ENCODE assay signal across 8 mouse cellular contexts in the genomic region with DNA sequence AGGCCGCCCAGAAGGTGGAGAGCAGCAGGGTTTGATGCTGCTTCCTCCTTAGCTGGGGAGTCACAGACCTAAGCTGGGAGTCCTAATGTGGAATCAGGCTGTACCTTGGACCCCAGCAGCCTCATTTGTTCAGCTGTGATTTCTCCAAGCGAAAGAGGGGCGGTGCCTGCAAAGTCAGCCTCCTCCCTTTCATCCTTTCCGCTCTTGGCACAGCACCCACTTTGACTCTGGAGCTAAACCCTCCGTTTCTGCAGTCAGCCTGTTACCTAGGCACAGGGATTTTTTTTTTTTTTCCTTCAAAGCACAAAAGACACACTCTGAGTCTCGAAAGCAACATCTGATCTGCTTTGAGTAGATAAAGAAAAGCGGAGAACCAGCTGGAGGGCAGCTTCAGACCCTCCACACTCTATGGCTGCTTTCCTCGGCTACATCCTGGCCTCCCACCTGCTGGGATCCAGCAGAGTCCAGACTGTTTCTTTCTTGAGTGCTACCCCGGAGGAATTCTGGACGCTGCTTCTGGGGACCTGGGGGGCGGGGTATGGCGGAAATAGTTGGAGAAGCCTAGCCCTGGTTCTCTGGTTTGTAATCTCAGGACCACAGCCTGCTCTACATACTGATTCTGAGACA. TPM values are rescaled to one million over a fixed set of nuclear protein-coding genes. Genes with fewer than 3 reads are reported as not detected.
A peak's percentile ranks its signal among the peaks of the same experiment; 100 is the strongest.
DNase-seq lines count a peak whose midpoint lies in the region; ATAC-seq and TF ChIP-seq lines count a peak whose summit lies in the region.

No protein-coding gene starts in this region.

- H3K4me2 ChIP-seq in forebrain, embryonic 16.5 days (ENCODE audit: low read length) = peak overlapping the region; percentile 33
- H3K4me2 ChIP-seq in hindbrain, embryonic 15.5 days = peak overlapping the region; percentile 45
- H3K4me2 ChIP-seq in stomach, postnatal 0 days (replicated peaks; ENCODE audit: low read depth) = peak overlapping the region; percentile 47

- no peaks in the 10 kb centered on the region for H3K9me3 ChIP-seq in forebrain, embryonic 16.5 days (ENCODE audit: control insufficient read depth, low read length)
- H3K9me3 ChIP-seq in hindbrain, embryonic 15.5 days = no peaks in the 10 kb centered on the region
- H3K9me3 ChIP-seq in stomach, postnatal 0 days (ENCODE audit: control insufficient read depth, low read length) = no peaks in the 10 kb centered on the region

- no peak for TF ChIP-seq EP300 in stomach, postnatal 0 days (optimal IDR thresholded peaks at IDR 0.05)

- H3K36me3 ChIP-seq in forebrain, embryonic 16.5 days (ENCODE audit: control insufficient read depth, insufficient read depth) = no peaks in the 10 kb centered on the region
- no peaks in the 10 kb centered on the region for H3K36me3 ChIP-seq in hindbrain, embryonic 15.5 days
- H3K36me3 ChIP-seq in stomach, postnatal 0 days (ENCODE audit: control insufficient read depth, insufficient read depth, low read length) = no peaks in the 10 kb centered on the region

- no peaks in the 10 kb centered on the region for H3K27me3 ChIP-seq in forebrain, embryonic 16.5 days (replicated peaks; ENCODE audit: control insufficient read depth, insufficient read depth, low read length)
- no peaks in the 10 kb centered on the region for H3K27me3 ChIP-seq in hindbrain, embryonic 15.5 days
- no peaks in the 10 kb centered on the region for H3K27me3 ChIP-seq in stomach, postnatal 0 days (ENCODE audit: control insufficient read depth, insufficient read depth, low read length)

- peak; percentile 61 for ATAC-seq in forebrain, embryonic 16.5 days
- ATAC-seq in hindbrain, embryonic 15.5 days (ENCODE audit: low FRiP score, low read depth) = peak; percentile 33; the same call in 1 of the 2 replicates
- peak; percentile 90 for ATAC-seq in stomach, postnatal 0 days (ENCODE audit: low FRiP score, low TSS enrichment)

- peak overlapping the region; percentile 1; the same call in 1 of the 2 replicates for H3K27ac ChIP-seq in forebrain, embryonic 16.5 days (ENCODE audit: low read length)
- H3K27ac ChIP-seq in hindbrain, embryonic 15.5 days (replicated peaks) = peak overlapping the region; percentile 66
- peak overlapping the region; percentile 74 for H3K27ac ChIP-seq in stomach, postnatal 0 days (replicated peaks)

- WGBS in forebrain, embryonic 16.5 days = 7% methylated on average over 12 of the region's 12 CpGs
- WGBS in hindbrain, embryonic 15.5 days = 10% methylated on average over 12 of the region's 12 CpGs
- WGBS in stomach, postnatal 0 days = 9% methylated on average over 12 of the region's 12 CpGs

- H3K4me3 ChIP-seq in forebrain, embryonic 16.5 days (replicated peaks; ENCODE audit: low read length) = peak overlapping the region; percentile 3; the same call in 1 of the 2 replicates
- H3K4me3 ChIP-seq in hindbrain, embryonic 15.5 days = no peak overlapping the region
- peak overlapping the region; percentile 10; the same call in 1 of the 2 replicates for H3K4me3 ChIP-seq in stomach, postnatal 0 days (ENCODE audit: low read depth, low read length)

- H3K9ac ChIP-seq in forebrain, embryonic 16.5 days (replicated peaks; ENCODE audit: low read depth, low read length) = peak overlapping the region; percentile 5
- no peak overlapping the region for H3K9ac ChIP-seq in hindbrain, embryonic 15.5 days
- no peak overlapping the region for H3K9ac ChIP-seq in stomach, postnatal 0 days (ENCODE audit: low read length)

- intact Hi-C loops in left cerebral cortex, postnatal 4 days (cut with DNase I) = loop anchor here (10.0 kb wide), 1 partner anchor 48 kb away; no protein-coding TSS in a partner anchor

- peak; percentile 55 for DNase-seq in WW6 (ENCODE audit: low read depth, low spot score)
- peak; percentile 48 for DNase-seq in cerebellum, adult 11-12 months
- peak; percentile 63 for DNase-seq in left cerebral cortex, postnatal 4 days
- peak; percentile 27 for DNase-seq in mesoderm, embryonic 11.5 days (ENCODE audit: low read depth, low spot score)
- DNase-seq in stomach, postnatal 0 days (ENCODE audit: low spot score) = peak; percentile 91
- DNase-seq in Muller cell, postnatal 12 days (ENCODE audit: inconsistent ontology term) = no peak

- 0 out of 2 replicates have a peak, but pooled peaks have one; percentile 1 for TF ChIP-seq CTCF in stomach, postnatal 0 days (IDR thresholded peaks at IDR 0.05; ENCODE audit: low read depth)

- peaks cover 15% of the 10 kb centered on the region for H3K4me1 ChIP-seq in forebrain, embryonic 16.5 days (replicated peaks; ENCODE audit: control insufficient read depth, insufficient read depth, low read length)
- H3K4me1 ChIP-seq in hindbrain, embryonic 15.5 days (replicated peaks) = peaks cover 16% of the 10 kb centered on the region
- peaks cover 5% of the 10 kb centered on the region; the same call in 1 of the 2 replicates for H3K4me1 ChIP-seq in stomach, postnatal 0 days (replicated peaks; ENCODE audit: control insufficient read depth, insufficient read depth)

RNA-seq across cellular contexts. Expression of a gene that starts 25.1 kb away (rescaled TPM):
- polyA plus RNA-seq in forebrain, embryonic 16.5 days (2015; fragmentation: Nextera tagmentation; extraction: Ambion mirVana) = not detected in 2 replicates
- polyA plus RNA-seq in hindbrain, embryonic 15.5 days (2015; fragmentation: Nextera tagmentation; extraction: Ambion mirVana) = not detected in 2 replicates
- not detected for total RNA-seq in left cerebral cortex, postnatal 4 days (2021)
- polyA plus RNA-seq in stomach, postnatal 0 days (2015; fragmentation: Nextera tagmentation; extraction: Ambion mirVana) = 5.9 and 7.6 TPM in 2 replicates

RNA-seq across cellular contexts. Expression of a gene that starts 39.6 kb away (rescaled TPM):
- 2.7 and 3.3 TPM in 2 replicates for polyA plus RNA-seq in forebrain, embryonic 16.5 days (2015; fragmentation: Nextera tagmentation; extraction: Ambion mirVana)
- polyA plus RNA-seq in hindbrain, embryonic 15.5 days (2015; fragmentation: Nextera tagmentation; extraction: Ambion mirVana) = 3.4 and 3.8 TPM in 2 replicates
- 1 to 10 TPM; 1.7 to 2.2 TPM for total RNA-seq in left cerebral cortex, postnatal 4 days (2021)
- polyA plus RNA-seq in stomach, postnatal 0 days (2015; fragmentation: Nextera tagmentation; extraction: Ambion mirVana) = 2.4 TPM in 2 replicates

RNA-seq across cellular contexts. Expression of a gene that starts 55.4 kb away (rescaled TPM):
- polyA plus RNA-seq in forebrain, embryonic 16.5 days (2015; fragmentation: Nextera tagmentation; extraction: Ambion mirVana) = 26.7 and 26.8 TPM in 2 replicates
- 26.8 and 31.5 TPM in 2 replicates for polyA plus RNA-seq in hindbrain, embryonic 15.5 days (2015; fragmentation: Nextera tagmentation; extraction: Ambion mirVana)
- 10 to 100 TPM; 61.1 to 70.5 TPM for total RNA-seq in left cerebral cortex, postnatal 4 days (2021)
- 11.3 and 12.2 TPM in 2 replicates for polyA plus RNA-seq in stomach, postnatal 0 days (2015; fragmentation: Nextera tagmentation; extraction: Ambion mirVana)

Comparison
In these comparisons a context has a peak if more than half of its experiments do, and no peak if none do; other contexts are left out.
1. ATAC-seq: peak in every context shown above with its lines; median percentile 90 in stomach, postnatal 0 days; 61 in forebrain, embryonic 16.5 days; 33 in hindbrain, embryonic 15.5 days.
2. H3K27ac ChIP-seq: peak in every context shown above with its lines; median percentile 74 in stomach, postnatal 0 days; 66 in hindbrain, embryonic 15.5 days; 1 in forebrain, embryonic 16.5 days.